Mouse (Mus musculus): ENCODE results near the gene 4930503B20Rik. TPM values are rescaled to one million over a fixed set of nuclear protein-coding genes. Genes with fewer than 3 reads are reported as not detected.

4930503B20Rik gene
- polyA plus RNA-seq, 1 experiment from 2014 or later, result not detected

DNA sequence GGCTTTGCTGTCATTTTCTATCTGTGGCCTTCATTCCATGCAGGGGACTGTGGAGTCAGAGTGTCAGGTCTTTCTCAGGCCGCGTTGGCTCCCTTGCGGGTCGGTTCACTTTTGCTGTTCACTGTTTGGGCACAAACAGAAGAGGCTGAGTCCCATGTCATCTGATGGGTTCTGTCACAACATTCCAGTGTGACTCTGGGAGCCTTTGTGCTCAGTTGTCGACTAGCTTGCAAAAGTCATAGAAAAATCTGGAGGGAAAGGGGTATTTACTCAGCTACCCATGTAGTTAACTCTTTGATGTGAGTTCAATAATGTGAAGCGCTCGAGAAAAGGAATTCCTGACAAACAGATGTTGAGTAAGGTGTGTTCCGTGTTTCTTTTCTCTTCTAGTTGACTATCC lies 54.7 kb downstream of the 4930503B20Rik start:
- 77% methylated on average over 8 of the region's 8 CpGs for WGBS
- peaks cover 5% of the 10 kb centered on the region for H3K4me1 ChIP-seq (replicated peaks; ENCODE audit: control insufficient read depth, insufficient read depth, low read length)
- no peak overlapping the region for H3K27ac ChIP-seq (ENCODE audit: low read length)
- ATAC-seq (ENCODE audit: low read depth), result no peak
- H3K4me2 ChIP-seq (ENCODE audit: low read depth, low read length), result no peak overlapping the region
- H3K9ac ChIP-seq (ENCODE audit: low read length), result no peak overlapping the region
- no peak overlapping the region for H3K4me3 ChIP-seq (ENCODE audit: low read length)
- H3K9me3 ChIP-seq (ENCODE audit: control insufficient read depth, low read length), result no peaks in the 10 kb centered on the region
- no peaks in the 10 kb centered on the region for H3K36me3 ChIP-seq (ENCODE audit: control insufficient read depth, insufficient read depth, low read length)
- H3K27me3 ChIP-seq (ENCODE audit: control insufficient read depth, insufficient read depth, low read depth, low read length), result no peaks in the 10 kb centered on the region

DNA sequence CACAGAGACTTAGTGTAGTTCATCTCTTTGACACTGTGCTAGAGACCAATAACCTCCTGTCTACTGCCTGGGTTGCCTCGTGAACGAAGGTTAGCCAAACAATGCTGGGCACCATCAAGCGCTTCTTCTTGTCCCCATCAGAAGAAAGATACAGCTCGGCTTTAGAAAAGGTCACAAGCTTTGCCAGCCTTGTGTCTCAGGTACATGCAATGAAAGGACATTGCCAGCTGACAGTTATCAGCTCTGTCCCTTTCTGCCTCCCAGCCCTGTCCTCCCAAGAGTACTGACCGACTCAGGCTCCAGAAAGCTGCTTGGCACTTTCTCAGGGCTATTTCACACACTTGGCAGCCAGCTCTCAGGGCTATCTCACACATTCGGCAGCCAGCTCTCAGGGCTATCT lies 55.7 kb downstream of the 4930503B20Rik start:
- no peak overlapping the region for H3K4me2 ChIP-seq (ENCODE audit: low read depth, low read length)
- no peak overlapping the region for H3K4me3 ChIP-seq (ENCODE audit: low read length)
- no peak for ATAC-seq (ENCODE audit: low read depth)
- H3K4me1 ChIP-seq (replicated peaks; ENCODE audit: control insufficient read depth, insufficient read depth, low read length), result peaks cover 5% of the 10 kb centered on the region
- no peaks in the 10 kb centered on the region for H3K36me3 ChIP-seq (ENCODE audit: control insufficient read depth, insufficient read depth, low read length)
- H3K9me3 ChIP-seq (ENCODE audit: control insufficient read depth, low read length), result no peaks in the 10 kb centered on the region
- H3K27me3 ChIP-seq (ENCODE audit: control insufficient read depth, insufficient read depth, low read depth, low read length), result no peaks in the 10 kb centered on the region
- no peak overlapping the region for H3K27ac ChIP-seq (ENCODE audit: low read length)
- H3K9ac ChIP-seq (ENCODE audit: low read length), result no peak overlapping the region
- WGBS, result 77% methylated on average over 6 of the region's 6 CpGs

Other genes with a start within 250 kb of the 4930503B20Rik start
- gene Ssx2ip, start 246.7 kb downstream of the 4930503B20Rik start, polyA plus RNA-seq (2015; fragmentation: Nextera tagmentation; extraction: Ambion mirVana), result 31.9 and 33.6 TPM in 2 replicates
- 11.3 and 11.7 TPM in 2 replicates for gene Ctbs, start 201.5 kb downstream of the 4930503B20Rik start, polyA plus RNA-seq (2015; fragmentation: Nextera tagmentation; extraction: Ambion mirVana)
- gene Spata1, start 151.6 kb downstream of the 4930503B20Rik start, polyA plus RNA-seq (2015; fragmentation: Nextera tagmentation; extraction: Ambion mirVana), result 4.1 and 5.2 TPM in 2 replicates
- 995 and 1,031 TPM in 2 replicates for gene Gng5, start 151.5 kb downstream of the 4930503B20Rik start, polyA plus RNA-seq (2015; fragmentation: Nextera tagmentation; extraction: Ambion mirVana)
- 49.1 and 52.2 TPM in 2 replicates for gene Rpf1, start 129.9 kb downstream of the 4930503B20Rik start, polyA plus RNA-seq (2015; fragmentation: Nextera tagmentation; extraction: Ambion mirVana)
- gene Uox, start 80.9 kb downstream of the 4930503B20Rik start, polyA plus RNA-seq (2015; fragmentation: Nextera tagmentation; extraction: Ambion mirVana), result 0.45 and 1.8 TPM in 2 replicates
- 0.10 TPM in 1 of 2 replicates, not detected in the other for gene Dnase2b, start 35.7 kb downstream of the 4930503B20Rik start, polyA plus RNA-seq (2015; fragmentation: Nextera tagmentation; extraction: Ambion mirVana)
- gene Samd13, start 34.3 kb upstream of the 4930503B20Rik start, polyA plus RNA-seq (2015; fragmentation: Nextera tagmentation; extraction: Ambion mirVana), result 1.4 TPM in 2 replicates
- 56.4 and 61.9 TPM in 2 replicates for gene Prkacb, start 161.7 kb upstream of the 4930503B20Rik start, polyA plus RNA-seq (2015; fragmentation: Nextera tagmentation; extraction: Ambion mirVana)
- gene Ttll7, start 201.1 kb upstream of the 4930503B20Rik start, polyA plus RNA-seq (2015; fragmentation: Nextera tagmentation; extraction: Ambion mirVana), result 4.4 and 4.7 TPM in 2 replicates